Mouse (Mus musculus) cerebellum, adult (tissue): ENCODE measurements around the gene Tmem47.

Experiments used
- ATAC-seq: cut with Nextera tagmentation; 2 replicates; pipeline ENCODE4 v1.9.2; 2017; ENCODE audit warnings: mild to moderate bottlenecking, moderate library complexity, mixed read lengths; ENCODE audit not compliant: insufficient number of reproducible peaks, low FRiP score, low TSS enrichment

Tmem47 gene

GRCm38 (mm10) chrX:81070210-81070803, at the start of gene Tmem47:
Gene Tmem47 (plus strand): TSS chrX:81070698.
- peak; percentile 91 for ATAC-seq

DNA sequence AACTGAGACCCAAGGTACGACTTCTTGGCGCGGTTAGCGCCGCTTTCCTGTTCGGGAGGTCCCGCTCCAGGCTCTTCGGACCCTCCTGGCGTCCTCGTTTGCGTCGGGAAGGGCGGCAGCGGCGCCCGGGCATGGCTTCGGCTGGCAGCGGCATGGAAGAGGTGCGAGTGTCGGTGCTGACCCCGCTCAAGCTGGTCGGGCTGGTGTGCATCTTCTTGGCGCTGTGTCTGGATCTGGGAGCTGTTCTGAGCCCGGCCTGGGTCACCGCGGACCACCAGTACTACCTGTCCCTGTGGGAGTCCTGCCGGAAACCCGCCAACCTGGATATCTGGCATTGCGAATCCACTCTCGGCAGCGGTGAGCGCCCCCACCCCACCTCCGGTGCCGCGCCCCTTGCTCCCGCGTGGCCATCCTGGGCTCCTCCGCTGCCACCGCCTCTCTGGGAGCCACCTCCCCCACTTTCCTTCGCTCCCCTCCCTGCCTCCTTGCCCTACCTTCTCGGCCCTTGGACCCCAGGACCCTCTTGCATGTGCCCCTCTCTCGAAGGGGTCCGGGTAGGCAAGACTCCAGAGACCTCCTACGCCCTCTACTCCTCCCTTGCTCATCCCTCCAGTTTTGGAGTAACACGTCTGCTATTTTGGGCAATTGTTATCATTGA, 435 bp downstream of the Tmem47 start:
- peak; percentile 45; the same call in 1 of the 2 replicates for ATAC-seq

DNA sequence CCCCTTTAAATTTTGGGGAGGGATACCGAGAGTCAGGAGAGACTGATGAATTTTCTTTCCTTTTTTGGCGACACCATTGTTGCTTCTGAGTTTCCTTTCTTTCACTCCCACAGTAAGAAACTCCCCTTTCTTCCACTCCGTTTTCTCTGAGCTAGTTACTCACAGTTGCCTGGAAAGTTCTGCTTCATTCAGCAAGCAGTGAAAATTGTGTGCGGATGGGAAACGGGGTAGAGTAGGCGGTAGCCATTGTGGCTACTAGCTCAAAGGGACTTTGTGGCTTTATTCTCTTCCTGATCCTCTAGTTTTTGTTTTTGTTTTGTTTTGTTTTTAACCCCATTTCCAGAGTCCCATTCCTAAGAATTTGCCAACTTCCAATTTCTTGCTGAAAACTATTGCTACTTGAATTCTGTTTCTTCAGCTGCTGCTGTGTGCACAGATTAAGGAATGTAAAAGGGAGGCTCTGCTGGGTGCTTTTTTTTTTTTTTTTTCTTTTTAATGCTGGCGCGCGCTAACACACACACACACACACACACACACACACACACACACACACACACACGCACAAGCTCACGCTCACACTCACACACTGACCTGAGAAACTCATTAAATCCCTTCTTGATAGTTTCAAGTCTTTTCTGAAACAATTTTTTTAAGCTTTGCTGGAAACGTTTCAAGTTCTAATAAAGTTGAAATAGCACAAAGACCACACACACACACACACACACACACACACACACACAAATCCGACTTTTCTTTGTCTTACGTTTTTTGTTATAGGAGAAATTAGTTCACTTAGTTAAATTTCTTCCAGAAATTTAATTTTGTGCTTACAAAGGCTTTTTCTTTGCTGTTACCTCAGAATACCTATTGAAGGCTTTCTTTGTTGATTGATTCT, 1.5 kb downstream of the Tmem47 start:
- no peak for ATAC-seq

DNA sequence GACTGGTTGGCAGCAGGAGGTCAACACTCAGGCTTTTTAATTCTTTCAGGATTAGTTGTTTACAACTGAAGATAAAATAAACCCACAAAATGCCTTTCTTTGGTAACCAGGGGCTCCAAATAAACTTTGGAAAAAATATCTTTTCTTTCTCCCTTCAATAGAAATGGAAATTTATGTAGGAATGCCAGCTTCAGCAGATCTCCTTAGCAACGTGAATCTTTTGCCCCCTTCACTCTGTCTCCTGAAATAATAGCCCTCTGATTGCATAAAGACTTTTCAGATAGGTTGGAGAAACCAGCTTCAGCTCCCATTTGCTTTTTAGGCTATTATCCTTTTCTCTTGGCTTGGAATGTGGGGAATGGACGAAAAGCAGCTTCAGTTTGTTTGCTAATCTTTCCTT, 2.2 kb downstream of the Tmem47 start:
- ATAC-seq: no peak

- ATAC-seq: no peak
Observed at GRCm38 (mm10) chrX:81073834-81074233, 3.3 kb downstream of the Tmem47 start.

- no peak for ATAC-seq
Observed at GRCm38 (mm10) chrX:81078522-81078921, 8.0 kb downstream of the Tmem47 start.

DNA sequence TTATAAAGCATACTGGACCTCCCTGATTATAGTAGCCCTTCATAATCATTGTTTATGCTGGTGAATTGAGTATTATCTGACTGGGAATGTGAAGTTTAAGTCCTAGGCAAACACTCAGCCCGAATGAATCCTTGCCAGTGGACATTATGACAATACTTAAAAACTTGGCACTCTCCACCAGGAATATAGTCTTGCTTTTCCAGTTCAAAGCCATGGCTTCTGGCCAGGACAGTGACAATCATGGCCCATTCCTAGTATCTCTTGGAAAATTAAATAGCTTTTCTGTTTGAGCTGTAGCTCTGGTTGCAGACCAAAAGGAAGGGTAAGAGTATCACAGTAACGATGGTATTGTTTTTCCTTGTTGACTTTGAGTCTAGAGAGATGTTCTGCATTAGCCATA, 10.5 kb downstream of the Tmem47 start:
- ATAC-seq: no peak

GRCm38 (mm10) chrX:81085025-81085752, 14.7 kb downstream of the Tmem47 start:
- no peak for ATAC-seq

DNA sequence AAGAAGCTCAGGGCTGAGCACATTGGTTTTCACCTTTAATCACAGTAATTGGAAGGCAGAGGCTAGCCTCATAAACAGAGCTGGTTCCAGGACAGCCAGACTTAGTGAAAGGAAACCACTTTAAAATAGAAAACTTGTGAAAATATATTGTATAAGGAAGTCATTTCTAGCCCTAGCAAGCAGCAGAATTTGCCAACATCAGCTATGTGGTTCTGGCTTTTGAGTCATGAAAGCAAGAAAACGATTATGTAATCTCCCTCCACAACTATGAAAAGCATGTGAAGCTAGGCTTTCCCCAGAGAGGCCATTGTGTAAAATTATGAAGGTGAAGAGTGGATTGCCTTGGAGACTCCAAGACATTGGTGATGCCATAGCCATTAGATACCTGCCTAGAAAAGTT, 76.9 kb downstream of the Tmem47 start:
- ATAC-seq: no peak
